ENCODE assay signal across 8 mouse cellular contexts in genomic region chr3:151836871-151837680, GRCm38 (mm10). TPM values are rescaled to one million over a fixed set of nuclear protein-coding genes. Genes with fewer than 3 reads are reported as not detected.
DNase-seq lines count a peak whose midpoint lies in the region; ATAC-seq and TF ChIP-seq lines count a peak whose summit lies in the region.

Gene Ptgfr, minus strand, starts transcription at chr3:151837630.

- peak; percentile 84 for ATAC-seq in hindbrain, embryonic 11.5 days (ENCODE audit: low FRiP score)
- peak; percentile 79 for ATAC-seq in stomach, embryonic 14.5 days (ENCODE audit: insufficient number of reproducible peaks, insufficient read depth, low FRiP score, low read depth)

- H3K9me3 ChIP-seq in E14TG2a.4 (ENCODE audit: low read length) = no peaks in the 10 kb centered on the region
- H3K9me3 ChIP-seq in hindbrain, embryonic 11.5 days (ENCODE audit: control insufficient read depth, low read length) = no peaks in the 10 kb centered on the region
- no peaks in the 10 kb centered on the region for H3K9me3 ChIP-seq in limb, embryonic 10.5 days (replicated peaks)
- H3K9me3 ChIP-seq in stomach, embryonic 14.5 days (ENCODE audit: control insufficient read depth, low read depth, low read length) = no peaks in the 10 kb centered on the region

- no peak within 1 kb of the TSS for H3K27ac ChIP-seq in hindbrain, embryonic 11.5 days (ENCODE audit: low read depth, low read length)
- H3K27ac ChIP-seq in limb, embryonic 10.5 days = peak within 1 kb of the TSS; percentile 78
- H3K27ac ChIP-seq in stomach, embryonic 14.5 days (ENCODE audit: low read length) = no peak within 1 kb of the TSS

- peaks cover 32% of the 10 kb centered on the region for H3K27me3 ChIP-seq in E14TG2a.4 (ENCODE audit: insufficient read depth, low read length)
- H3K27me3 ChIP-seq in hindbrain, embryonic 11.5 days (ENCODE audit: control insufficient read depth, insufficient read depth, low read length) = peaks cover 3% of the 10 kb centered on the region; the same call in 1 of the 2 replicates
- H3K27me3 ChIP-seq in limb, embryonic 10.5 days (ENCODE audit: low read depth, poor library complexity, severe bottlenecking) = peaks cover 44% of the 10 kb centered on the region
- no peaks in the 10 kb centered on the region for H3K27me3 ChIP-seq in stomach, embryonic 14.5 days (ENCODE audit: control insufficient read depth, insufficient read depth, low read length)

- peaks cover 14% of the 10 kb centered on the region for H3K4me1 ChIP-seq in E14TG2a.4 (replicated peaks; ENCODE audit: low read depth, low read length)
- no peaks in the 10 kb centered on the region for H3K4me1 ChIP-seq in hindbrain, embryonic 11.5 days (replicated peaks; ENCODE audit: control insufficient read depth, insufficient read depth, low read length)
- peaks cover 21% of the 10 kb centered on the region for H3K4me1 ChIP-seq in limb, embryonic 10.5 days
- H3K4me1 ChIP-seq in stomach, embryonic 14.5 days (ENCODE audit: control insufficient read depth, insufficient read depth, low read length) = no peaks in the 10 kb centered on the region

- H3K4me2 ChIP-seq in hindbrain, embryonic 11.5 days (replicated peaks; ENCODE audit: low read depth, low read length) = peak within 1 kb of the TSS; percentile 84
- peak within 1 kb of the TSS; percentile 94 for H3K4me2 ChIP-seq in stomach, embryonic 14.5 days (replicated peaks; ENCODE audit: low read depth, low read length)

- peak within 1 kb of the TSS; percentile 53 for H3K9ac ChIP-seq in hindbrain, embryonic 11.5 days (ENCODE audit: low read depth, low read length)
- peak within 1 kb of the TSS; percentile 30; the same call in 1 of the 2 replicates for H3K9ac ChIP-seq in stomach, embryonic 14.5 days (replicated peaks; ENCODE audit: low read depth, low read length)

- DNase-seq in adrenal gland, postnatal 36 days = peak; percentile 48 to 73
- DNase-seq in frontal cortex, postnatal 36 days (ENCODE audit: low spot score in 2 of 2) = peak; percentile 15 to 25
- DNase-seq in hindbrain, embryonic 11.5 days (ENCODE audit: low spot score) = peak; percentile 58
- DNase-seq in limb, embryonic 10.5 days (ENCODE audit: low spot score) = peak; percentile 75
- DNase-seq in mesoderm, embryonic 11.5 days (ENCODE audit: low read depth, low spot score) = peak; percentile 48
- no peak for DNase-seq in thymus, postnatal 36 days

- no peaks in the 10 kb centered on the region for H3K36me3 ChIP-seq in E14TG2a.4 (ENCODE audit: insufficient read depth, low read length)
- no peaks in the 10 kb centered on the region for H3K36me3 ChIP-seq in hindbrain, embryonic 11.5 days (ENCODE audit: control insufficient read depth, insufficient read depth, low read length)
- H3K36me3 ChIP-seq in limb, embryonic 10.5 days = no peaks in the 10 kb centered on the region
- no peaks in the 10 kb centered on the region for H3K36me3 ChIP-seq in stomach, embryonic 14.5 days (ENCODE audit: control insufficient read depth, insufficient read depth, low read length)

- peak within 1 kb of the TSS; percentile 72 for H3K4me3 ChIP-seq in E14TG2a.4 (replicated peaks; ENCODE audit: low read length)
- peak within 1 kb of the TSS; percentile 51 for H3K4me3 ChIP-seq in hindbrain, embryonic 11.5 days (ENCODE audit: low read depth, low read length)
- peak within 1 kb of the TSS; percentile 59 for H3K4me3 ChIP-seq in limb, embryonic 10.5 days
- peak within 1 kb of the TSS; percentile 46 for H3K4me3 ChIP-seq in stomach, embryonic 14.5 days (ENCODE audit: low read depth, low read length)

- TF ChIP-seq CTCF in E14TG2a.4 (conservative IDR thresholded peaks at IDR 0.05; ENCODE audit: low read length) = 0 out of 2 replicates have a peak, but pooled peaks have one; percentile 7

- under 1% methylated on average over 30 of the region's 30 CpGs for WGBS in hindbrain, embryonic 11.5 days
- under 1% methylated on average over 30 of the region's 30 CpGs for WGBS in limb, embryonic 10.5 days
- under 1% methylated on average over 30 of the region's 30 CpGs for WGBS in stomach, embryonic 14.5 days

RNA-seq across cellular contexts. Expression of gene Ptgfr, which starts in this region (rescaled TPM):
- total RNA-seq in adrenal gland, postnatal 36 days (2021) = under 1 TPM; 0.36 to 0.56 TPM
- 0.46 and 1.1 TPM in 2 replicates for polyA plus RNA-seq in hindbrain, embryonic 11.5 days (2014; fragmentation: Nextera tagmentation; extraction: Ambion mirVana)
- 0.74 and 1.8 TPM in 2 replicates for polyA plus RNA-seq in limb, embryonic 10.5 days (2016; fragmentation: Nextera tagmentation; extraction: Ambion mirVana)
- polyA plus RNA-seq in stomach, embryonic 14.5 days (2014; fragmentation: Nextera tagmentation; extraction: Ambion mirVana) = 0.52 and 0.80 TPM in 2 replicates

Comparison
In these comparisons a context has a peak if more than half of its experiments do, and no peak if none do; other contexts are left out.
1. Peak in DNase-seq in adrenal gland, postnatal 36 days; RNA of the gene not detected or under 1 TPM.
2. Peak in ATAC-seq, H3K4me3 ChIP-seq, H3K9ac ChIP-seq and H3K4me2 ChIP-seq in stomach, embryonic 14.5 days; RNA of the gene not detected or under 1 TPM.
3. DNase-seq: peak in frontal cortex, postnatal 36 days (2 of 2), hindbrain, embryonic 11.5 days (single experiment), limb, embryonic 10.5 days (single experiment) and mesoderm, embryonic 11.5 days (single experiment); none in thymus, postnatal 36 days (0 of 2).
4. Peak in every context shown above with its lines, with median percentiles within 50 percentile points of each other: H3K4me3 ChIP-seq.